Mouse (Mus musculus): ENCODE results near the gene Zfp978. TPM values are rescaled to one million over a fixed set of nuclear protein-coding genes. Genes with fewer than 3 reads are reported as not detected.
A peak's percentile ranks its signal among the peaks of the same experiment; 100 is the strongest.
"Not testable (repeated sequence)": the region's sequence is repeated elsewhere in the genome, so short reads cannot be mapped to it uniquely, and the experiment has no call there.

Gene Zfp978
- polyA plus RNA-seq, 1 experiment from 2014 or later = not detected

- H3K9ac ChIP-seq (ENCODE audit: low read length); H3K4me2 ChIP-seq (ENCODE audit: low read depth, low read length); H3K4me1 ChIP-seq (ENCODE audit: control insufficient read depth, insufficient read depth, low read length); H3K27me3 ChIP-seq (ENCODE audit: control insufficient read depth, insufficient read depth, low read length); H3K4me3 ChIP-seq (replicated peaks; ENCODE audit: low read length); H3K27ac ChIP-seq (ENCODE audit: low read length); H3K36me3 ChIP-seq (ENCODE audit: control insufficient read depth, insufficient read depth, low read length); ATAC-seq (ENCODE audit: insufficient read depth, low FRiP score): not testable (repeated sequence)
- 58% methylated on average over 7 of the region's 7 CpGs for WGBS
- H3K9me3 ChIP-seq (replicated peaks; ENCODE audit: control insufficient read depth, low read length) = peaks cover 38% of the 10 kb centered on the region
Observed at GRCm38 (mm10) chr4:147418333-147418732, 57.2 kb downstream of the Zfp978 start.

- H3K9me3 ChIP-seq (replicated peaks; ENCODE audit: control insufficient read depth, low read length) = peaks cover 44% of the 10 kb centered on the region
- H3K27ac ChIP-seq (ENCODE audit: low read length); H3K4me1 ChIP-seq (ENCODE audit: control insufficient read depth, insufficient read depth, low read length); H3K4me2 ChIP-seq (ENCODE audit: low read depth, low read length); ATAC-seq (ENCODE audit: insufficient read depth, low FRiP score); H3K27me3 ChIP-seq (ENCODE audit: control insufficient read depth, insufficient read depth, low read length); H3K4me3 ChIP-seq (replicated peaks; ENCODE audit: low read length); H3K9ac ChIP-seq (ENCODE audit: low read length); H3K36me3 ChIP-seq (ENCODE audit: control insufficient read depth, insufficient read depth, low read length): not testable (repeated sequence)
- WGBS = 84% methylated on average over 8 of the region's 8 CpGs
Observed at GRCm38 (mm10) chr4:147419190-147419589, 58.1 kb downstream of the Zfp978 start.

GRCm38 (mm10) chr4:147419756-147420590 is 58.9 kb downstream of the Zfp978 start:
- H3K4me2 ChIP-seq (ENCODE audit: low read depth, low read length); H3K36me3 ChIP-seq (ENCODE audit: control insufficient read depth, insufficient read depth, low read length); H3K4me1 ChIP-seq (ENCODE audit: control insufficient read depth, insufficient read depth, low read length); H3K4me3 ChIP-seq (replicated peaks; ENCODE audit: low read length); H3K27me3 ChIP-seq (ENCODE audit: control insufficient read depth, insufficient read depth, low read length); H3K27ac ChIP-seq (ENCODE audit: low read length); H3K9ac ChIP-seq (ENCODE audit: low read length); ATAC-seq (ENCODE audit: insufficient read depth, low FRiP score): not testable (repeated sequence)
- WGBS = 81% methylated on average over 5 of the region's 5 CpGs
- H3K9me3 ChIP-seq (replicated peaks; ENCODE audit: control insufficient read depth, low read length) = peaks cover 46% of the 10 kb centered on the region

GRCm38 (mm10) chr4:147420794-147421193 is 59.7 kb downstream of the Zfp978 start:
- WGBS = 71% methylated on average over 3 of the region's 3 CpGs
- H3K27me3 ChIP-seq (ENCODE audit: control insufficient read depth, insufficient read depth, low read length) = no peaks in the 10 kb centered on the region
- H3K27ac ChIP-seq (ENCODE audit: low read length) = no peak overlapping the region
- no peak overlapping the region for H3K9ac ChIP-seq (ENCODE audit: low read length)
- ATAC-seq (ENCODE audit: insufficient read depth, low FRiP score) = no peak
- no peaks in the 10 kb centered on the region for H3K4me1 ChIP-seq (ENCODE audit: control insufficient read depth, insufficient read depth, low read length)
- H3K36me3 ChIP-seq (ENCODE audit: control insufficient read depth, insufficient read depth, low read length) = no peaks in the 10 kb centered on the region
- H3K4me2 ChIP-seq (ENCODE audit: low read depth, low read length) = no peak overlapping the region
- H3K9me3 ChIP-seq (replicated peaks; ENCODE audit: control insufficient read depth, low read length) = peaks cover 54% of the 10 kb centered on the region
- no peak overlapping the region for H3K4me3 ChIP-seq (replicated peaks; ENCODE audit: low read length)

GRCm38 (mm10) chr4:147421316-147421715 is 60.2 kb downstream of the Zfp978 start:
- H3K27me3 ChIP-seq (ENCODE audit: control insufficient read depth, insufficient read depth, low read length); H3K4me1 ChIP-seq (ENCODE audit: control insufficient read depth, insufficient read depth, low read length); H3K27ac ChIP-seq (ENCODE audit: low read length); H3K36me3 ChIP-seq (ENCODE audit: control insufficient read depth, insufficient read depth, low read length); H3K9ac ChIP-seq (ENCODE audit: low read length); H3K4me2 ChIP-seq (ENCODE audit: low read depth, low read length); H3K4me3 ChIP-seq (replicated peaks; ENCODE audit: low read length): not testable (repeated sequence)
- WGBS = 27% methylated on average over 1 of the region's 1 CpGs
- H3K9me3 ChIP-seq (replicated peaks; ENCODE audit: control insufficient read depth, low read length) = peaks cover 53% of the 10 kb centered on the region
- 0 out of 2 replicates have a peak, but pooled peaks have one; percentile 0 for ATAC-seq (ENCODE audit: insufficient read depth, low FRiP score)

GRCm38 (mm10) chr4:147423140-147423539 is 62.0 kb downstream of the Zfp978 start:
- Histone ChIP-seq H3K27me3 (ENCODE audit: control insufficient read depth, insufficient read depth, low read length) (no peaks in the 10 kb centered on the region), H3K9me3 (replicated peaks; ENCODE audit: control insufficient read depth, low read length) (peaks cover 43% of the 10 kb centered on the region), H3K36me3 (ENCODE audit: control insufficient read depth, insufficient read depth, low read length) (no peaks in the 10 kb centered on the region), H3K4me2 (ENCODE audit: low read depth, low read length) (no peak overlapping the region), H3K27ac (ENCODE audit: low read length) (no peak overlapping the region), H3K4me1 (ENCODE audit: control insufficient read depth, insufficient read depth, low read length) (no peaks in the 10 kb centered on the region), H3K4me3 (replicated peaks; ENCODE audit: low read length) (no peak overlapping the region), H3K9ac (ENCODE audit: low read length) (no peak overlapping the region)
- WGBS = 44% methylated on average over 3 of the region's 3 CpGs
- ATAC-seq (ENCODE audit: insufficient read depth, low FRiP score) = 0 out of 2 replicates have a peak, but pooled peaks have one; percentile 4

GRCm38 (mm10) chr4:147423641-147424298 is 62.7 kb downstream of the Zfp978 start:
- no peaks in the 10 kb centered on the region for H3K36me3 ChIP-seq (ENCODE audit: control insufficient read depth, insufficient read depth, low read length)
- no peaks in the 10 kb centered on the region for H3K4me1 ChIP-seq (ENCODE audit: control insufficient read depth, insufficient read depth, low read length)
- H3K9me3 ChIP-seq (replicated peaks; ENCODE audit: control insufficient read depth, low read length) = peaks cover 43% of the 10 kb centered on the region
- no peaks in the 10 kb centered on the region for H3K27me3 ChIP-seq (ENCODE audit: control insufficient read depth, insufficient read depth, low read length)
- H3K4me3 ChIP-seq (replicated peaks; ENCODE audit: low read length) = no peak overlapping the region
- no peak overlapping the region for H3K9ac ChIP-seq (ENCODE audit: low read length)
- no peak for ATAC-seq (ENCODE audit: insufficient read depth, low FRiP score)
- no peak overlapping the region for H3K4me2 ChIP-seq (ENCODE audit: low read depth, low read length)
- no peak overlapping the region for H3K27ac ChIP-seq (ENCODE audit: low read length)
- WGBS = 56% methylated on average over 4 of the region's 4 CpGs

- 0 out of 2 replicates have a peak, but pooled peaks have one; percentile 11 for ATAC-seq (ENCODE audit: insufficient read depth, low FRiP score)
- H3K4me3 ChIP-seq (replicated peaks; ENCODE audit: low read length); H3K27ac ChIP-seq (ENCODE audit: low read length); H3K9ac ChIP-seq (ENCODE audit: low read length); H3K4me2 ChIP-seq (ENCODE audit: low read depth, low read length); H3K4me1 ChIP-seq (ENCODE audit: control insufficient read depth, insufficient read depth, low read length); H3K27me3 ChIP-seq (ENCODE audit: control insufficient read depth, insufficient read depth, low read length); H3K36me3 ChIP-seq (ENCODE audit: control insufficient read depth, insufficient read depth, low read length): not testable (repeated sequence)
- H3K9me3 ChIP-seq (replicated peaks; ENCODE audit: control insufficient read depth, low read length) = peaks cover 39% of the 10 kb centered on the region
- WGBS = 56% methylated on average over 3 of the region's 3 CpGs
Observed at GRCm38 (mm10) chr4:147424404-147424803, 63.3 kb downstream of the Zfp978 start.

- peaks cover 34% of the 10 kb centered on the region for H3K9me3 ChIP-seq (replicated peaks; ENCODE audit: control insufficient read depth, low read length)
- H3K9ac ChIP-seq (ENCODE audit: low read length); ATAC-seq (ENCODE audit: insufficient read depth, low FRiP score); H3K4me2 ChIP-seq (ENCODE audit: low read depth, low read length); H3K4me3 ChIP-seq (replicated peaks; ENCODE audit: low read length); H3K27me3 ChIP-seq (ENCODE audit: control insufficient read depth, insufficient read depth, low read length); H3K36me3 ChIP-seq (ENCODE audit: control insufficient read depth, insufficient read depth, low read length); H3K27ac ChIP-seq (ENCODE audit: low read length); H3K4me1 ChIP-seq (ENCODE audit: control insufficient read depth, insufficient read depth, low read length): not testable (repeated sequence)
- 51% methylated on average over 5 of the region's 5 CpGs for WGBS
Observed at GRCm38 (mm10) chr4:147425615-147426347, 64.7 kb downstream of the Zfp978 start.
